Mouse (Mus musculus): ENCODE results near the gene Eif4g3.

Gene Eif4g3

GRCm38 (mm10) chr4:138163836-138164235 is 171.0 kb downstream of the Eif4g3 start:
- DNase-seq (ENCODE audit: low spot score), result no peak

- no peak for DNase-seq (ENCODE audit: low spot score)
These were observed 172.0 kb downstream of the Eif4g3 start for GRCm38 (mm10) chr4:138164860-138165259.

- no peak for DNase-seq (ENCODE audit: low spot score)
These were observed 173.7 kb downstream of the Eif4g3 start for GRCm38 (mm10) chr4:138166519-138166918.

- DNase-seq (ENCODE audit: low spot score), result no peak
These were observed 175.3 kb downstream of the Eif4g3 start for GRCm38 (mm10) chr4:138168162-138168561.

- DNase-seq (ENCODE audit: low spot score), result no peak
These were observed 176.6 kb downstream of the Eif4g3 start for GRCm38 (mm10) chr4:138169420-138169819.

- no peak for DNase-seq (ENCODE audit: low spot score)
These were observed 179.9 kb downstream of the Eif4g3 start for GRCm38 (mm10) chr4:138172686-138173085.

- no peak for DNase-seq (ENCODE audit: low spot score)
These were observed 186.6 kb downstream of the Eif4g3 start for GRCm38 (mm10) chr4:138179391-138179790.

- no peak for DNase-seq (ENCODE audit: low spot score)
These were observed 187.9 kb downstream of the Eif4g3 start for GRCm38 (mm10) chr4:138180719-138181118.

GRCm38 (mm10) chr4:138184056-138184455 is 191.2 kb downstream of the Eif4g3 start:
- DNase-seq (ENCODE audit: low spot score), result no peak

GRCm38 (mm10) chr4:138184573-138184981 is 191.8 kb downstream of the Eif4g3 start:
- DNase-seq (ENCODE audit: low spot score), result no peak

- DNase-seq (ENCODE audit: low spot score), result no peak
These were observed 193.1 kb downstream of the Eif4g3 start for GRCm38 (mm10) chr4:138185961-138186360.

- no peak for DNase-seq (ENCODE audit: low spot score)
These were observed 195.2 kb downstream of the Eif4g3 start for GRCm38 (mm10) chr4:138187995-138188394.

GRCm38 (mm10) chr4:138192561-138192960 is 199.7 kb downstream of the Eif4g3 start:
- no peak for DNase-seq (ENCODE audit: low spot score)

GRCm38 (mm10) chr4:138200769-138201168 is 207.9 kb downstream of the Eif4g3 start:
- DNase-seq (ENCODE audit: low spot score), result no peak

- no peak for DNase-seq (ENCODE audit: low spot score)
These were observed 208.9 kb downstream of the Eif4g3 start for GRCm38 (mm10) chr4:138201696-138202095.

GRCm38 (mm10) chr4:138210116-138210515 is 217.3 kb downstream of the Eif4g3 start:
- no peak for DNase-seq (ENCODE audit: low spot score)

GRCm38 (mm10) chr4:138213861-138214260 is 221.0 kb downstream of the Eif4g3 start:
- no peak for DNase-seq (ENCODE audit: low spot score)

GRCm38 (mm10) chr4:138215671-138216199 is 222.9 kb downstream of the Eif4g3 start:
- DNase-seq (ENCODE audit: low spot score), result peak; percentile 26

- DNase-seq (ENCODE audit: low spot score), result peak; percentile 25
These were observed 223.5 kb downstream of the Eif4g3 start, which contains the start of gene Hp1bp3 for GRCm38 (mm10) chr4:138216200-138216890. TSS of gene Hp1bp3 (plus strand) at chr4:138216296.

- peak; percentile 93 for DNase-seq (ENCODE audit: low spot score)
These were observed 224.1 kb downstream of the Eif4g3 start for GRCm38 (mm10) chr4:138216891-138217392.

GRCm38 (mm10) chr4:138217441-138217840 is 224.6 kb downstream of the Eif4g3 start:
- no peak for DNase-seq (ENCODE audit: low spot score)

GRCm38 (mm10) chr4:138217951-138218685 is 225.3 kb downstream of the Eif4g3 start:
- DNase-seq (ENCODE audit: low spot score), result no peak

- DNase-seq (ENCODE audit: low spot score), result no peak
These were observed 226.5 kb downstream of the Eif4g3 start for GRCm38 (mm10) chr4:138219331-138219730.
